Mouse (Mus musculus): ENCODE results near the gene Gm3327.
"Not testable (repeated sequence)": the region's sequence is repeated elsewhere in the genome, so short reads cannot be mapped to it uniquely, and the experiment has no call there.

The Gm3327 gene

DNA sequence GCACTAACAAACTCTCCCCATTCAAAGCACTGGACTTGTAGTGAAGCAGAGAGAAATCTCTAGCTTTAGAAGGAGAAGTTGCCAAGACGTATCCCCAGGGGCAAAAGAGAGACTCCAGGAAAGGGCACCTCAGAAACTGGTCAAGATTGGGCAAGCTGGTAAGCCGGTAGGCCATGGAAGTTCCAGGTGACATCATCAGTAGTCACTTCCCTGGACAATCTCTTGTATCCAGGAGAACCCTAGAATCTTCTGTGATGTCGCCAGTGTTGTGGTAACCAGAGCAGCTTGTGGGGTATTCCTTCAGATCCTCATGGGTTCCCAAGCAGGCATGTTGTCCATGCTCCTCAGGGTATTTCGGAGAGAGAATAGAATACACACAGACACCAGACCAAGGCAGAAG lies at the start of gene Gm3327:
Gene Gm3327 (plus strand): TSS at position 301 of the 400 bp plus-strand sequence.
- not testable (repeated sequence) for DNase-seq (ENCODE audit: low spot score)

- not testable (repeated sequence) for DNase-seq (ENCODE audit: low spot score)
These were observed 45.8 kb upstream of the Gm3327 start for GRCm38 (mm10) chr14:44077785-44078341.

DNA sequence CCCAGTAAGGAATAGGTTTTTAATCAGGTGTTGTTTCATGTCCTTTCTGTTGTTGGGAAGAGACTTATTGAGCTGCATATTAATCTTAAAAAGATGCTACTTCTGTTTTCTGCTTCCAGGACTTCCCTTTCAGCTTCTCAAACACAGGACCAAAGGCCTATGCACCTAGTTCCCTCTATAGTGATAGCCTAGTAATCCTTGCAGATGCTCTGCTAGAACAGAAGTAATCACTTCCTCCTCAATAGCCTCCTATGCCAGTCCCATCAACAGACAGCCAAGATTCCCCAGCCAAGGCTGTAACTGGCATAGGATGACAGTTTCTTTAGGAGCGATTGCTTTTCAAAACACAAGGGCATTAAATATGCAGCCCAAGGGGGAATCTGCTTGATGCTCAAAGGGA lies 37.1 kb upstream of the Gm3327 start:
- not testable (repeated sequence) for DNase-seq (ENCODE audit: low spot score)

DNA sequence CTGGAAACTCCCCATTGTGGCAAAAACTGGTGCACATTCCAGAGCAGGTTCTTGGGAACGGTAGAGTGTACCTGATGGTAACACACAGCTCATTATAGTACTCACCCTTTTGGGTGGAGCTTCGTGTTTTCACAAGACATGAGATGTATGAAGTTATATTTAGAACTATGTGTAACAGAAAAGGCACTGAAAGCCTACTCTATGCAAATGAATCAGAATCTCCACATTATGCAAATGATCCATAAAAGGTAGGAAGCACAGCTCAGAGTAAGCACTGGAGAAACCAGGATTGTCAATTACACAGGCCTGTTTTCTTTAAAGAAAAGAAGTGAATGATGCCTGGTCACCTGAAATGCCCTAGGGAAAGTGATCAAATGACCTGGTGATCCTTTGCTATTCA lies 36.1 kb upstream of the Gm3327 start:
- not testable (repeated sequence) for DNase-seq (ENCODE audit: low spot score)

GRCm38 (mm10) chr14:44091524-44091923 lies 32.1 kb upstream of the Gm3327 start:
- not testable (repeated sequence) for DNase-seq (ENCODE audit: low spot score)

- not testable (repeated sequence) for DNase-seq (ENCODE audit: low spot score)
These were observed 29.2 kb upstream of the Gm3327 start for GRCm38 (mm10) chr14:44094445-44094844.

GRCm38 (mm10) chr14:44100030-44100429 lies 23.6 kb upstream of the Gm3327 start:
- not testable (repeated sequence) for DNase-seq (ENCODE audit: low spot score)

GRCm38 (mm10) chr14:44102354-44102753 lies 21.3 kb upstream of the Gm3327 start, which contains the start of gene Ear2:
Ear2 (plus strand) TSS chr14:44102654.
- DNase-seq (ENCODE audit: low spot score), result not testable (repeated sequence)

GRCm38 (mm10) chr14:44110981-44111380 lies 12.7 kb upstream of the Gm3327 start:
- no peak for DNase-seq (ENCODE audit: low spot score)
